Mouse (Mus musculus) heart, embryonic 14.5 days (tissue): Measurements from ENCODE around the gene Itsn1. TPM values are rescaled to one million over a fixed set of nuclear protein-coding genes. Genes with fewer than 3 reads are reported as not detected.

Experiments used
- ATAC-seq: fragments of 200-750 bp; cut with Nextera tagmentation; 2 replicates; pipeline ENCODE4 v1.8.0; 2017; ENCODE audit warnings: low read depth, moderate TSS enrichment; ENCODE audit not compliant: insufficient number of reproducible peaks, insufficient read depth, low FRiP score
- H3K27ac ChIP-seq, 2 experiments: fragments of 200-500 bp in 1 of 2; fragments of 300-500 bp in 1 of 2; sonication (generic) in 1 of 2; replicated peaks in 1 of 2; 2 replicates each; pipeline ENCODE4 v1.5.1; 2012 to 2014; ENCODE audit warnings: low read depth in 2 of 2, low read length in 2 of 2, control low read depth in 1 of 2, mild to moderate bottlenecking in 1 of 2, mixed read lengths in 1 of 2; ENCODE audit not compliant: control insufficient read depth in 1 of 2, insufficient read depth in 1 of 2
- H3K27me3 ChIP-seq: fragments of 300-500 bp; sonication (generic); 2 replicates; pipeline ENCODE4 v1.6.1; 2014; ENCODE audit warnings: mild to moderate bottlenecking, low read length, control low read depth; ENCODE audit not compliant: control insufficient read depth, insufficient read depth
- H3K36me3 ChIP-seq: fragments of 300-500 bp; sonication (generic); 2 replicates; pipeline ENCODE4 v1.6.1; 2014; ENCODE audit warnings: mild to moderate bottlenecking, control low read depth, low read length, mixed read lengths; ENCODE audit not compliant: control insufficient read depth, insufficient read depth
- H3K4me1 ChIP-seq, 2 experiments: fragments of 200-500 bp in 1 of 2; fragments of 300-500 bp in 1 of 2; sonication (generic) in 1 of 2; 2 replicates each; pipeline ENCODE4 v1.6.1; 2012 to 2014; ENCODE audit warnings: low read length in 2 of 2, control low read depth in 1 of 2, mixed read lengths in 1 of 2; ENCODE audit not compliant: control insufficient read depth in 2 of 2, insufficient read depth in 2 of 2
- H3K4me2 ChIP-seq: fragments of 300-500 bp; sonication (generic); 2 replicates; pipeline ENCODE4 v1.6.1; 2014; ENCODE audit warnings: mild to moderate bottlenecking, low read length
- H3K4me3 ChIP-seq, 2 experiments: fragments of 200-500 bp in 1 of 2; fragments of 300-500 bp in 1 of 2; sonication (generic) in 1 of 2; 2 replicates each; pipeline ENCODE4 v1.5.1; 2012 to 2014; ENCODE audit warnings: low read length in 2 of 2, mild to moderate bottlenecking in 2 of 2, control low read depth in 1 of 2, low read depth in 1 of 2, moderate library complexity in 1 of 2; ENCODE audit not compliant: control insufficient read depth in 1 of 2, insufficient read depth in 1 of 2
- H3K9ac ChIP-seq: fragments of 300-500 bp; sonication (generic); 2 replicates; pipeline ENCODE4 v1.6.1; 2014; ENCODE audit warnings: mild to moderate bottlenecking, low read length
- H3K9me3 ChIP-seq: fragments of 300-500 bp; sonication (generic); 2 replicates; pipeline ENCODE4 v1.6.1; 2016; ENCODE audit warnings: low read length, control low read depth; ENCODE audit not compliant: control insufficient read depth
- WGBS: fragments of 180-500 bp; shearing (Covaris S2); extraction: QIAGEN DNeasy Blood & Tissue Kit; methylation state at CpG from one replicate; pipeline ENCODE4 v1.1.7; 2014; 5-methylcytosine and 5-hydroxymethylcytosine counted together
- polyA plus RNA-seq: library from polyadenylated mRNA; unstranded; fragments of >200 nt; fragmentation: Nextera tagmentation; extraction: Ambion mirVana; gene quantifications from 2 replicates; pipeline ENCODE4 v1.2.1, GENCODE M21; 2014

Gene Itsn1
- polyA plus RNA-seq, 1 experiment from 2014 or later: 21.2 TPM

DNA sequence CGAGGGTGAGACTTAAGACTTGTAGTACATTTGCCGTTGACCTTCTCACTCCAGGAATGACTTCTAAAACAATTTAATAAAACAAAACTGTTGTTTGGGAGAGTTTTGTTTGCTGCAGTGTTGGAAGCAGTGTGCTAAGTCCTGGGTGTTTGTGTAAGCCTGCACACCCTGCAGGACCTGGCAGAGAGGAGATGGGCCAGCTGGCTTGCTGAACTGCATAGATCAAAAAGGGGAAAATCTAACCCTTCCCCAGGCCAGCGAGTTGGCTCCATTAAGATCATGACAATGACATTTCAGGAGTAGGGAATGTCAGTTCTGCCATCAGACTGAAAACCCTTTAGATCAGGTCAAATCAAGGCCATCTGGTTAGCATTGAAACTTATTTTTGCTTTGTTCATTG is 130.1 kb downstream of the Itsn1 start:
- H3K27me3 ChIP-seq: no peaks in the 10 kb centered on the region
- WGBS: 81% methylated on average over 3 of the region's 3 CpGs
- H3K4me3 ChIP-seq: no peak overlapping the region
- ATAC-seq: no peak
- H3K9me3 ChIP-seq: no peaks in the 10 kb centered on the region
- H3K4me2 ChIP-seq: no peak overlapping the region
- H3K9ac ChIP-seq: no peak overlapping the region
- H3K36me3 ChIP-seq: peaks cover 61% of the 10 kb centered on the region
- no peak overlapping the region for H3K27ac ChIP-seq
- H3K4me1 ChIP-seq: peaks cover 23 to 34% of the 10 kb centered on the region in 2 experiments

DNA sequence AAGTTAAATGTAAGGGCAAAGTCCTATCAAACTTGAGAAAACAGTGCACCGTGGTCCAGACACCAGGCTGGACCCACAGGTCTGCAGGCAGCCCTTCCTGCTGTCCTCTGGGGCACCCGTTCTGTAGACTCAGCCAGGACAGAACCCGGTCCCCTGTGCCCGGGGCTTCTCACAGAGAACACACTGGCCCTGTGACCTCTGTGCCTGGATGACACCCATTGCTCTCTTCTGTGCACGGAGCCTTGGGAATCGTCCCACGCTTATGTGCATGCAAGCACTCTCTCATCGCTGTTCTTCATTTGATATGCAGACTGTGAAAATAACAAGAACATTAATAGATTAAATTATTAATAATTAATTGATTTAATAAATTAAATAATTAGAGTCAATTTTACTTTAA is 130.9 kb downstream of the Itsn1 start:
- H3K4me3 ChIP-seq: no peak overlapping the region
- no peak overlapping the region for H3K4me2 ChIP-seq
- H3K9me3 ChIP-seq: no peaks in the 10 kb centered on the region
- H3K4me1 ChIP-seq: peaks cover 29 to 41% of the 10 kb centered on the region in 2 experiments
- no peak overlapping the region for H3K27ac ChIP-seq
- H3K27me3 ChIP-seq: no peaks in the 10 kb centered on the region
- peaks cover 58% of the 10 kb centered on the region for H3K36me3 ChIP-seq
- no peak overlapping the region for H3K9ac ChIP-seq
- no peak for ATAC-seq
- WGBS: 84% methylated on average over 8 of the region's 8 CpGs

DNA sequence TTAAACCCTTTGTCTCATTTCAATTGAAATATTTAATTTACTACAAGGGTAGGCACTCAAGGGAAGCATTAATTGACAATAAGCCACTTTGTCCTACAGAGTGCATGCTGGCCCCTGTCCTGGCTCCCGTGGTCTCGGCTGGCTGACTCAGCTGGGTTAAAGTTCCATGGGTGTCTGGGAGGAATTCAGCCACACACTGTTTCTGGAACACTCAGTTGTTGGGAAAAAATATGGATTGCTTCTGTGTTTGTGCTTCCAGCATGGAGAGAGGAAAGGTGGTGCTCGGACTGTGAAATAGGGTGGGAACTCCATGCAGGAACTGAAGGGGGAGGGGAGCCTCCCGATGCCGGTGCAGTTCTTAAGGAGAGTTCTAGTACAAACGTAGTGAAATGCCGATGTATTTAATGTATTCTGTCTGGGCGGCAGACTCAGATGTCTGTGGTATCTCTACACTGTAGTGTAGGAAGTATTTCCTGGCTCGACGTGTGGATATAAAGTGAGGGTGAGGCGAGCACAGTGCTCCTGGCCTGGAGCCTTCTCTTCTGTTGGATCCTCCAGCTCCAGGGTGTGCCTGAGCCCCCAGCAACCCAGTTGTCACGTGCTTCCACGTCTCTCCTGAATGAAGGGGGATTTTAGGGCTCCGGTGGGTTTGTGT is 131.5 kb downstream of the Itsn1 start:
- peaks cover 33 to 47% of the 10 kb centered on the region in 2 experiments for H3K4me1 ChIP-seq
- no peaks in the 10 kb centered on the region for H3K27me3 ChIP-seq
- no peaks in the 10 kb centered on the region for H3K9me3 ChIP-seq
- H3K27ac ChIP-seq: peak overlapping the region; percentile 2 to 59; a peak in 3 of 4 replicates
- H3K36me3 ChIP-seq: peaks cover 53% of the 10 kb centered on the region
- 31% methylated on average over 14 of the region's 14 CpGs for WGBS
- H3K9ac ChIP-seq: 0 out of 2 replicates have a peak overlapping the region, but pooled peaks have one; percentile 9
- H3K4me2 ChIP-seq: peak overlapping the region; percentile 15; the same call in 1 of the 2 replicates
- no peak for ATAC-seq
- no peak overlapping the region for H3K4me3 ChIP-seq

DNA sequence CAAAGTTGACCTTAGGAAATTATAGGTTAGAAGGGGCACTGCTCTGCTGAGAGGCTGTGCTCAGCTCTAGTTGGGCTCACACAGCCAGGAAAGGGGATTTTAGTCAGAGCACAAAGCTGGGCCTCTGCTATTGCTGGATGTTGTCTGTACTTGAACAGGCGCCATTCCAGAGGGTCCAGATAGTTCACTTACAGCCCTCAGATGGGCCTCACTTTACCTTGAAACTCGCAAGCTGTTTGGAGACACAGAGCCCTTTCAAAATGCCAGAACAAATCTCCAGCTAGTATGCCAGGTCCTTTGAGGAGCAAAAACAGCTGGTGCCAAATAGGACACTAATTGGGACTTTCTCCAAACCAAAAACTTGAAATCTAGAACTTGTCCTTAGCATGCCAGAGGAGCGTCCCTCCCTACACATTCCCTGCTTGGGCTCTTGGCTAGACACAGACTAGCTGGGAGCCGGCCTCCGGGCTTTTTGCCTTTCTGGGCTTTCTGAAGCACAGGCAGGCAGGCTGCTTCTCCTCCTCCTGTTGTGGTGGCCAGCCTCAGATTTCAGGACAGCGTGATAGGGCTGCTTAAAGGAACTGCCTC is 132.8 kb downstream of the Itsn1 start:
- no peak for ATAC-seq
- H3K27me3 ChIP-seq: no peaks in the 10 kb centered on the region
- H3K36me3 ChIP-seq: peaks cover 40% of the 10 kb centered on the region
- H3K4me3 ChIP-seq: no peak overlapping the region
- H3K27ac ChIP-seq: peak overlapping the region in 1 of 2 experiments; percentile 59; a peak in 2 of 4 replicates
- H3K4me2 ChIP-seq: no peak overlapping the region
- no peaks in the 10 kb centered on the region for H3K9me3 ChIP-seq
- peak overlapping the region; percentile 21; the same call in 1 of the 2 replicates for H3K9ac ChIP-seq
- 44% methylated on average over 6 of the region's 6 CpGs for WGBS
- peaks cover 37 to 55% of the 10 kb centered on the region in 2 experiments for H3K4me1 ChIP-seq

DNA sequence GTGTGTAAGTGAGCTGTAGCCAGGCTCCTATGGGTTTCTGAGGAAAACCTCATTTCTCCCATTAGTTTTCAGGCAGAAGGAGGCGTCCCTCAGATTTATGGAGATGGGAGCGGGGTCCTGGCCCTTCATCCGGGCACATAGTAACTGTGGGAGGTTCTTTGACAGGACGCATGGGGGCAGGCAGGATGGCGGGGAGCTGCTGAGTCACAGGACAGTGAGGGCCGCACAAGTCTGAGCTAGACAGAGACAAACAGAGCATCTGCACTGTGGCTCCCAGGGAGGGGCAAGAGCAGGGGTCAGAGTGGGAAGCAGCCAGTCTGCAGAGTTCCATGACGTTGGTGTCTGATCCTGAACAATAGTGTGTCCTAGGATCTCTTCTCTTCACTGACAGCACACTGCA is 133.8 kb downstream of the Itsn1 start:
- H3K27ac ChIP-seq: peak overlapping the region in 1 of 2 experiments; percentile 59; a peak in 2 of 4 replicates
- peaks cover 37 to 55% of the 10 kb centered on the region in 2 experiments for H3K4me1 ChIP-seq
- peaks cover 36% of the 10 kb centered on the region for H3K36me3 ChIP-seq
- no peak overlapping the region for H3K4me2 ChIP-seq
- H3K9me3 ChIP-seq: no peaks in the 10 kb centered on the region
- 63% methylated on average over 7 of the region's 7 CpGs for WGBS
- no peak for ATAC-seq
- no peak overlapping the region for H3K4me3 ChIP-seq
- H3K27me3 ChIP-seq: no peaks in the 10 kb centered on the region
- no peak overlapping the region; the same call in 1 of the 2 replicates for H3K9ac ChIP-seq

- 50% methylated on average over 10 of the region's 10 CpGs for WGBS
- no peak for ATAC-seq
- H3K27ac ChIP-seq: peak overlapping the region; percentile 12 to 45; a peak in 3 of 4 replicates
- no peak overlapping the region for H3K4me2 ChIP-seq
- peaks cover 41% of the 10 kb centered on the region for H3K36me3 ChIP-seq
- H3K4me1 ChIP-seq: peaks cover 37 to 55% of the 10 kb centered on the region in 2 experiments
- no peak overlapping the region for H3K4me3 ChIP-seq
- no peaks in the 10 kb centered on the region for H3K9me3 ChIP-seq
- no peaks in the 10 kb centered on the region for H3K27me3 ChIP-seq
- 0 out of 2 replicates have a peak overlapping the region, but pooled peaks have one; percentile 10 for H3K9ac ChIP-seq
Observed at GRCm38 (mm10) chr16:91864646-91865332, 135.7 kb downstream of the Itsn1 start.

GRCm38 (mm10) chr16:91865570-91866257 is 136.6 kb downstream of the Itsn1 start:
- H3K27me3 ChIP-seq: no peaks in the 10 kb centered on the region
- ATAC-seq: no peak
- no peak overlapping the region for H3K4me2 ChIP-seq
- no peak overlapping the region for H3K4me3 ChIP-seq
- H3K9ac ChIP-seq: no peak overlapping the region
- 69% methylated on average over 7 of the region's 7 CpGs for WGBS
- H3K27ac ChIP-seq: 0 out of 4 replicates have a peak overlapping the region, but pooled peaks of 1 of the 2 experiments have one; percentile 8
- peaks cover 51% of the 10 kb centered on the region for H3K36me3 ChIP-seq
- peaks cover 33 to 49% of the 10 kb centered on the region in 2 experiments for H3K4me1 ChIP-seq
- H3K9me3 ChIP-seq: no peaks in the 10 kb centered on the region
